Mouse (Mus musculus) limb, embryonic 10.5 days (tissue): Measurements from ENCODE around the gene Wipf3. TPM values are rescaled to one million over a fixed set of nuclear protein-coding genes. Genes with fewer than 3 reads are reported as not detected.
A peak's percentile ranks its signal among the peaks of the same experiment; 100 is the strongest.

Source experiments
- DNase-seq: peaks from one replicate; pipeline ENCODE4 v3.0.0-alpha.2; 2017; ENCODE audit warnings: low spot score
- H3K27ac ChIP-seq: fragments of 300-500 bp; sonication (generic); 2 replicates; pipeline ENCODE4 v1.5.1; 2016; ENCODE audit warnings: mild to moderate bottlenecking
- H3K27me3 ChIP-seq: fragments of 300-500 bp; sonication (generic); 2 replicates; pipeline ENCODE4 v1.6.1; 2016; ENCODE audit warnings: low read depth, mild to moderate bottlenecking; ENCODE audit not compliant: poor library complexity, severe bottlenecking
- H3K36me3 ChIP-seq: fragments of 300-500 bp; sonication (generic); 2 replicates; pipeline ENCODE4 v1.6.1; 2016; ENCODE audit warnings: mild to moderate bottlenecking, moderate library complexity
- H3K4me1 ChIP-seq: fragments of 300-500 bp; sonication (generic); 2 replicates; pipeline ENCODE4 v1.6.1; 2016
- H3K4me3 ChIP-seq: fragments of 300-500 bp; sonication (generic); 2 replicates; pipeline ENCODE4 v1.5.1; 2016; ENCODE audit warnings: mild to moderate bottlenecking, moderate library complexity
- H3K9me3 ChIP-seq: fragments of 300-500 bp; sonication (generic); replicated peaks from 2 replicates; pipeline ENCODE4 v1.6.1; 2016; ENCODE audit warnings: mild to moderate bottlenecking
- whole genome bisulfite sequencing: fragments of 180-500 bp; shearing (Covaris S2); methylation state at CpG from one replicate; pipeline ENCODE4 v1.1.7; 2016; 5-methylcytosine and 5-hydroxymethylcytosine counted together
- polyA plus RNA-seq: library from polyadenylated mRNA; unstranded; fragments of >200 nt; fragmentation: Nextera tagmentation; extraction: Ambion mirVana; gene quantifications from 2 replicates; pipeline ENCODE4 v1.2.1, GENCODE M21; 2016

The Wipf3 gene
- polyA plus RNA-seq, 1 experiment from 2014 or later, result 1.0 TPM

- H3K36me3 ChIP-seq, result no peaks in the 10 kb centered on the region
- H3K27ac ChIP-seq, result no peak overlapping the region
- H3K4me3 ChIP-seq, result no peak overlapping the region
- DNase-seq, result no peak
- no peaks in the 10 kb centered on the region for H3K27me3 ChIP-seq
- H3K4me1 ChIP-seq, result peaks cover 8% of the 10 kb centered on the region
- WGBS, result 82% methylated on average over 11 of the region's 11 CpGs
- no peaks in the 10 kb centered on the region for H3K9me3 ChIP-seq
Observed at GRCm38 (mm10) chr6:54494612-54495398, 65.4 kb downstream of the Wipf3 start.

DNA sequence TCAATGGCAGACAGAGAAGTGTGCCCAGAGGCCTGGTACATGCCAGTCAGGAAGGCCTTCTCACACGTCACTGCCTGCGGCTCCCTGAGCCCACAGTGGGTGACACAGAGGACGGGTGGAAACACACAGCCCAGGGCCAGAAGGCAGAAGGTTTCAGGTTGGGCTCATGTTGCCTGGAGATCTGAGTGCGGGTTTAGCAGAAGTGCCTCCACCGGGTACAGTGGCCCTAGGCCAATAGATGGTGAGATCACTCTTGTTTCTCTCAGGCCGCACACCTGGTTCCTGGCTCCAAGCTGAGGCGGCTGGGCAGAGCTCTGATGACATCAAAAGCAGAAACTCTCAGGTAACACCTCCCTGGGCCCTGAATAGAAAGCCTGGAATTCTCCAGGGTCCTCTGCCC lies 66.8 kb downstream of the Wipf3 start:
- no peaks in the 10 kb centered on the region for H3K36me3 ChIP-seq
- no peaks in the 10 kb centered on the region for H3K27me3 ChIP-seq
- peaks cover 1% of the 10 kb centered on the region for H3K4me1 ChIP-seq
- H3K27ac ChIP-seq, result no peak overlapping the region
- WGBS, result 82% methylated on average over 7 of the region's 7 CpGs
- DNase-seq, result no peak
- no peaks in the 10 kb centered on the region for H3K9me3 ChIP-seq
- H3K4me3 ChIP-seq, result no peak overlapping the region

DNA sequence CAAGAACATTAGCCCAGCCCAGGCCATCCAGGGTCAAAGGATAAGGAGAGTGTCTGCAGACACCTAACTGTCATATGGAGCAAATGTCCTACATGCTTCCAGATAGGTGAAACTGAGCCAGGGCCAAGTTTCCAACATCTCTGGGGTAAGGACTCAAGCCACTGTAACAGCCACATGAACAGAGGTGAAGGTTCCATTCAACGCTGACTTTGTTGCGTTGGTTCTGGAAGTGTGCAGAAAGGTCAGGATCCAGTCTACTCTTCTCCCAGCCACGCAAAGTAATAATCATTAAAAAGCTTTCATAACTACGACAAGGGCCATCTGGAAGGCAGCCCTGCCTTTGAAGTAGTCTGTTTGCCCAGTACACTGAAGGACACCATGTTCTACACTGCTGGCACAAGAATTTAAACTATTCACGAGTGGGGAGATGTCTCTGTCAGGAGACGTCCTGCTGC lies 73.3 kb downstream of the Wipf3 start:
- 75% methylated on average over 6 of the region's 6 CpGs for WGBS

DNA sequence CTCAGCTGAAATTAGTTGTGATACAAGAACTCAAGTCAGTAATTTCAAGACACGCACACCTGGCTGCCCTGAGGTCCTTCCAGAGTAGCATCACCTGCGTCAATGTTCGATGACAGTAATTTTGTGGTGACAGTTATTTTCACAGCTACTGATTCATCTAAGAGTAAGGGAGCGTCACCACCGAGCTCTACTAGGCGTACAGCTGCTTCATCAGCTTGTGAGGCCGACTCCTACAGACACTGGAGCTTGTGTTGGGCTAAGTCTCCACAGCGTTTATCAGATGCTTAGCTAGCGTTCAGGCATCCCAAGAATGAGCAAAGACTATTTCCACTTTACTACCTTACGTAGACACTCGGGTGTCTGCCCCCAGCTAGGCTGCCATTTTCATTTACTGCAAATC lies 76.9 kb downstream of the Wipf3 start:
- no peaks in the 10 kb centered on the region for H3K9me3 ChIP-seq
- DNase-seq, result no peak
- H3K27me3 ChIP-seq, result no peaks in the 10 kb centered on the region
- no peak overlapping the region for H3K4me3 ChIP-seq
- H3K36me3 ChIP-seq, result no peaks in the 10 kb centered on the region
- 83% methylated on average over 11 of the region's 11 CpGs for WGBS
- H3K4me1 ChIP-seq, result peaks cover 28% of the 10 kb centered on the region
- H3K27ac ChIP-seq, result no peak overlapping the region

More for the DNA sequence above, 73.3 kb downstream of the Wipf3 start:
- Histone ChIP-seq H3K36me3 (no peaks in the 10 kb centered on the region), H3K4me1 (peaks cover 11% of the 10 kb centered on the region), H3K27ac (no peak overlapping the region), H3K4me3 (no peak overlapping the region), H3K9me3 (no peaks in the 10 kb centered on the region), H3K27me3 (no peaks in the 10 kb centered on the region)
- no peak for DNase-seq

GRCm38 (mm10) chr6:54507002-54507401 lies 77.6 kb downstream of the Wipf3 start:
- WGBS, result 46% methylated on average over 8 of the region's 8 CpGs
- H3K36me3 ChIP-seq, result no peaks in the 10 kb centered on the region

GRCm38 (mm10) chr6:54507808-54508207 lies 78.4 kb downstream of the Wipf3 start:
- no peak for DNase-seq
- no peaks in the 10 kb centered on the region for H3K27me3 ChIP-seq
- 75% methylated on average over 5 of the region's 5 CpGs for WGBS
- peak overlapping the region; percentile 65; the same call in 1 of the 2 replicates for H3K27ac ChIP-seq
- no peak overlapping the region for H3K4me3 ChIP-seq
- no peaks in the 10 kb centered on the region for H3K36me3 ChIP-seq
- no peaks in the 10 kb centered on the region for H3K9me3 ChIP-seq
- H3K4me1 ChIP-seq, result peaks cover 23% of the 10 kb centered on the region

More at GRCm38 (mm10) chr6:54507002-54507401, 77.6 kb downstream of the Wipf3 start:
- Histone ChIP-seq H3K4me1 (peaks cover 23% of the 10 kb centered on the region), H3K9me3 (no peaks in the 10 kb centered on the region), H3K27ac (no peak overlapping the region), H3K27me3 (no peaks in the 10 kb centered on the region), H3K4me3 (no peak overlapping the region)
- DNase-seq, result peak; percentile 38

DNA sequence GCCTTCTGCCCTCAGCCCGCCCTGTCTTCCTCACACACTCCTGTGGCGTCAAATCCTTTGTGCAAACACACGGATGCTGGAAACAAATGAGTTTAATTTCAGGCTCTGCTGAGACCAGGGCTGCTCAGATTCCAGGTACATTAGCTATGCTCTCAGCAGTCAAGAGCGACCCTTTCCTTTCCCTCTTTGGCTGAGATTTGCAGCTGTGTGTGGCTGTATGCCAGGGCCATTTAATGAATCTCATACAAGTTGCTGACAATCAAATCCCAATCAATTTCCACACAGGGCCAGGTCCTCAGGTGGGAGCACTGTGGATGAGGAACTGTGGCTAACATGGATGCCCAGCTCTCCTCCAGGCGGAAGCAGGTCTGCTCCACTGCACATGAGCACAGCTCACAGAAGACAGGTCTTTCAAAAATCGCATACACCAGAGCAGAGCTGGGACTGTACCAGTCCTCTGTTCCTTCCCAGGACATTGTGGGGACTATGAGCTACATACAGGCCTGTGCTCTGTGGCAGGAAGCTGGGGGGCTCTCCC lies 78.9 kb downstream of the Wipf3 start:
- no peak overlapping the region for H3K4me3 ChIP-seq
- peaks cover 21% of the 10 kb centered on the region for H3K4me1 ChIP-seq
- WGBS, result 77% methylated on average over 6 of the region's 6 CpGs
- H3K9me3 ChIP-seq, result no peaks in the 10 kb centered on the region
- H3K27ac ChIP-seq, result peak overlapping the region; percentile 65
- H3K27me3 ChIP-seq, result no peaks in the 10 kb centered on the region
- DNase-seq, result no peak
- H3K36me3 ChIP-seq, result no peaks in the 10 kb centered on the region

DNA sequence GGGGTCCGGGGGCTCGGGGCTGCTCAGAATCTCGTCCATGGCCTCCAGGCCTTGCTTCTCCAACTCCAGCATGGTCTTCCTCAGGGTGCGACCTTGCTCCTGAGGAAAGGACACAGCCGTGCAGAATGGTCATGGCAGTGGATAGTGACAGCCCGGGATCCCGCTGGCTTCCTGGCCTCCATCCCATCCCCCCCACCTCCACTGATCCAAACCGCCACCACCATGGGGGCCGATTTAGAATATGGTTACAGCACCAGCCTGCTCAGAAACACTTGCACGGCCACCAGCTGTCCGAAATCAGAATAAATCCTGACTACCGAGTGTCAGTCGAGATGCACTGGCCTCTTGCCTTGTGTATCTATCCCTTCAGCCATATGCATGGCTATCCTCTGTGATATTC lies 79.9 kb downstream of the Wipf3 start:
- Histone ChIP-seq H3K27ac (peak overlapping the region; percentile 65; the same call in 1 of the 2 replicates), H3K27me3 (no peaks in the 10 kb centered on the region), H3K36me3 (no peaks in the 10 kb centered on the region), H3K4me3 (no peak overlapping the region), H3K4me1 (peaks cover 19% of the 10 kb centered on the region), H3K9me3 (no peaks in the 10 kb centered on the region)
- no peak for DNase-seq
- 88% methylated on average over 13 of the region's 13 CpGs for whole genome bisulfite sequencing

DNA sequence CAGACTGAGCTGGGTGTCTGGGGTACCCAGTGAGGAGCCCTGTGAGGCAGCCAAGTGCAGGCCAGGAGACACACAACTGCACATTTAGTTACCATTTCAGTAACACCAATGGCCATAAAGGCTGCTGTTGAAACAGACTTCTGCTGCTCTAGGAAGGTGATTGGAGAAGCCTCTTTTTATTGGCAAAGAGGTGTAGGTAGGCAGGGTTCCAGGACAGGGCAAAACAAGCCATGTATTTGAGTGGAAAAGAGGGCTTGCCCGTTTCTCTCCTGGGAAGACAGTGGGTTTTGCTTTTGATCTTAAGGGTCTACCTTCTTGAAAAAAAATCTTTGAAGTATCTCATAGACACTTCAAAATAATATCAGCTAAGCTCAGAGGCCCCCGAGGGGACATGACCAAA lies 82.9 kb downstream of the Wipf3 start:
- no peak for DNase-seq

DNA sequence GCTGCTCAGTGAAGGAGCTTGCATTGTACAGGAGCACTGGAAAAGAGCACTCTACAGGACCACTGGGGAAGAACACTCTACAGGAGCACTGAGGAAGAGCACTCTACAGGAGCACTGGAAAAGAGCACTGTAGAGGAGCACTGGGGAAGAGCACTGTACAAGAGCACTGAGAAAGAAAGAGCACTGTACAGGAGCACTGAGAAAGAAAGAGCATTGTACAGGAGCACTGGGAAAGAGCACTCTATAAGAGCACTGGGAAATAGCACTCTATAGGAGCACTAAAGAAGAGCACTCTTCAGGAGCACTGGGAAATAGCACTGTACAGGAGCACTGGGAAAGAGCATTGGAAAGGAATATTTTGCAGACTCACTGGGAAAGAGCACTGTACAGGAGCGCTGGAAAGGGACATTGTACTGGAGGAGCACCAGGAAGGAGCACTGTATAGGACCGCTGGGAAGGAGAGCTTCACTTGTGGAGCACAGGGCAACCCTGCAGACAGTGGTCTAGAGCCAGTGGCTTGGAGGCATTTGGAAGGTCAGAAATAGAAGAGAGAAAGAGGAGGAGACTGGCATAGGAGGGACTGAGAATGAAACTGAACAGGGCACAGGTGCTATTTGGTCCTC lies 87.2 kb downstream of the Wipf3 start:
- Histone ChIP-seq H3K36me3 (no peaks in the 10 kb centered on the region), H3K4me1 (no peaks in the 10 kb centered on the region), H3K27me3 (peaks cover 12% of the 10 kb centered on the region; the same call in 1 of the 2 replicates), H3K9me3 (no peaks in the 10 kb centered on the region), H3K27ac (no peak overlapping the region), H3K4me3 (no peak overlapping the region)
- DNase-seq, result no peak
- WGBS, result 85% methylated on average over 2 of the region's 2 CpGs

More for the DNA sequence above, 82.9 kb downstream of the Wipf3 start:
- Histone ChIP-seq H3K4me3 (no peak overlapping the region), H3K36me3 (no peaks in the 10 kb centered on the region), H3K9me3 (no peaks in the 10 kb centered on the region), H3K27ac (no peak overlapping the region), H3K27me3 (0 out of 2 replicates have a peak, but pooled peaks cover 1% of the 10 kb centered on the region), H3K4me1 (peaks cover 19% of the 10 kb centered on the region)
- 74% methylated on average over 2 of the region's 2 CpGs for WGBS

- no peaks in the 10 kb centered on the region for H3K9me3 ChIP-seq
- H3K4me3 ChIP-seq, result no peak overlapping the region
- no peaks in the 10 kb centered on the region for H3K36me3 ChIP-seq
- H3K4me1 ChIP-seq, result no peaks in the 10 kb centered on the region
- WGBS, result 64% methylated on average over 5 of the region's 5 CpGs
- no peak for DNase-seq
- peaks cover 12% of the 10 kb centered on the region; the same call in 1 of the 2 replicates for H3K27me3 ChIP-seq
- H3K27ac ChIP-seq, result no peak overlapping the region
Observed at GRCm38 (mm10) chr6:54518758-54519157, 89.4 kb downstream of the Wipf3 start.

DNA sequence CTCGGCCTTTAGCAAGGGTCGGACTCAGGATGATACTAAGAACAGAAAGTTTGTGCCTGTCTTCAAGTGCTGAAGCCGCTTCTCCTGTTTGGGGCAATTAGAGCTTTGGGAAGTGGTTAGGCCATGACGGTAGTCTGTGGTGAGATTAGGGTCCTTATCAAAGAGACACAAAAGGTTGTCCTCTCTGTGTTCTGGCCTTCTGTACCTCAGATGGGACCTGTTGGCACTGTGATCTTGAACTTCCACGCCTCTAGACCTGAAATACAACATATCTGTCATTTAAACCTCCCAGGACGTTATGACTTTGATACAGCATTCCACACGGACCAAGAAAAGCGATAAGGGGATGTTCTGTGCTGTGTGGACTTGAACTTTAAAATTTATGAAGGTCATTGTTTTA lies 99.3 kb downstream of the Wipf3 start:
- H3K4me3 ChIP-seq, result no peak overlapping the region
- H3K27ac ChIP-seq, result no peak overlapping the region
- no peaks in the 10 kb centered on the region for H3K36me3 ChIP-seq
- peaks cover 10% of the 10 kb centered on the region; the same call in 1 of the 2 replicates for H3K4me1 ChIP-seq
- DNase-seq, result no peak
- H3K9me3 ChIP-seq, result no peaks in the 10 kb centered on the region
- H3K27me3 ChIP-seq, result no peaks in the 10 kb centered on the region
- WGBS, result 88% methylated on average over 8 of the region's 8 CpGs

DNA sequence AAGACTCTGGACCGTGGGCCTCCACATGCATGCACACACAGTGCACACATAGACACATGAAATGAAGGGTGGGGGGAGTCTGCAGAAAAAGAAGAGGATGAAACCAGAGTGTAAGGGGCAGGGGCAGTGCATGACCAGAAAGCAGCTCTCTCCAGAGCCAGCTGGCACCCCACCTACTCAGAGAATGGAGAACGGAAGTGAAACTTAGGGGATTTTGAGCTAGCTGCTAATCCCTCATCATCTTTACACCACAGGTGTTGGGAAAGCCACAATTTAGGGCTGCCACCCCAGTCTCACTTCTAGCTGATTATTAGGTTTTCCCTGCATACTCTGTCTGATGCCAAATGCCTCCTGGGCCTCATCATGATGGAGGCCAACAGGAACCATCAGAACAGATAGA lies 100.8 kb downstream of the Wipf3 start:
- H3K4me1 ChIP-seq, result peaks cover 10% of the 10 kb centered on the region; the same call in 1 of the 2 replicates
- DNase-seq, result no peak
- 86% methylated on average over 2 of the region's 2 CpGs for WGBS
- no peaks in the 10 kb centered on the region for H3K9me3 ChIP-seq
- H3K36me3 ChIP-seq, result no peaks in the 10 kb centered on the region
- H3K27me3 ChIP-seq, result no peaks in the 10 kb centered on the region
- no peak overlapping the region for H3K27ac ChIP-seq
- H3K4me3 ChIP-seq, result no peak overlapping the region
